Mouse (Mus musculus) stomach, postnatal 0 days (tissue): ENCODE data around the gene Nkx2-1.

Experiments used
- CTCF ChIP-seq: IDR thresholded peaks from 2 replicates; pipeline ENCODE4 v1.5.1; 2016; ENCODE audit warnings: antibody characterized with exemption, low read depth, mild to moderate bottlenecking, moderate library complexity
- EP300 ChIP-seq: optimal IDR thresholded peaks from 2 replicates; pipeline ENCODE3; 2016; ENCODE audit warnings: antibody characterized with exemption

GRCm38 (mm10) chr12:56528034-56528570, 8.6 kb downstream of the Nkx2-1 start:
- TF ChIP-seq CTCF (no peak), EP300 (no peak)
